21 mouse cellular contexts compared by ENCODE assay signal in the genomic region with DNA sequence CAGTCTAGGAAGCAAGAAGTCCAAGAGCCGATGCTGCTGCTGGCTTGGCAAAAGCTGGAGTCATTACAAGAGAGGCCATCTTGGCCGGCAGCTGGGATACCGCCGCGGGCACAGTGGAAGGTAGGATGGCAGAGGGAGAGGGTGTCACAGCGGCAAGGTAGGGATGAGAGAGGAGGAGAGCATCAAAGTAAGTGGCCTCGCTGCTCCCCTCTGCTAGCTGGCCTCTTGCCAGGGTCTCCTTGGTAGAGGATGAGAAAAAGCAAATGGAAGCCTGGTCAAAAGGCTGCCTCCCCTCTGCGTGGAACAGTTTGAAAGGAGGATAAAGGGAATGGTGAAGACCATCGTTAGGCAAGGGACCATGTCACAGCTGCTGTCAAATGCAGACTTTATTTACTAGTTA. TPM values are rescaled to one million over a fixed set of nuclear protein-coding genes. Genes with fewer than 3 reads are reported as not detected.
DNase-seq lines count a peak whose midpoint lies in the region; ATAC-seq and TF ChIP-seq lines count a peak whose summit lies in the region.
"Had no signal": no experiment of that assay in that cellular context is flagged by ENCODE, and none has a peak within 500 bp of the region (broad histone marks: within the 10 kb centered on the region; RNA-seq: fewer than 3 reads in every experiment).

No protein-coding gene starts in this region.

- H3K36me3 ChIP-seq in forebrain, embryonic 10.5 days (replicated peaks): no peaks in the 10 kb centered on the region
- no peaks in the 10 kb centered on the region for H3K36me3 ChIP-seq in forebrain, embryonic 13.5 days (ENCODE audit: poor library complexity, severe bottlenecking)
- H3K36me3 ChIP-seq in hindbrain, postnatal 0 days (ENCODE audit: insufficient read depth, low read length): no peaks in the 10 kb centered on the region
- no peaks in the 10 kb centered on the region for H3K36me3 ChIP-seq in hindbrain, embryonic 12.5 days
- H3K36me3 ChIP-seq in midbrain, embryonic 12.5 days: no peaks in the 10 kb centered on the region
- no peaks in the 10 kb centered on the region for H3K36me3 ChIP-seq in midbrain, embryonic 10.5 days
- H3K36me3 ChIP-seq: neural tube, embryonic 12.5 days had no signal

- no peak for ATAC-seq in forebrain, embryonic 13.5 days
- ATAC-seq in hindbrain, postnatal 0 days: 0 out of 2 replicates have a peak, but pooled peaks have one; percentile 35
- ATAC-seq in hindbrain, embryonic 12.5 days (ENCODE audit: low FRiP score): no peak
- peak; percentile 34; the same call in 1 of the 2 replicates for ATAC-seq in midbrain, embryonic 12.5 days (ENCODE audit: low FRiP score, low read depth)

- no peak overlapping the region for H3K4me3 ChIP-seq in forebrain, embryonic 10.5 days
- H3K4me3 ChIP-seq in forebrain, embryonic 13.5 days: no peak overlapping the region
- no peak overlapping the region for H3K4me3 ChIP-seq in hindbrain, postnatal 0 days (ENCODE audit: low read length)
- H3K4me3 ChIP-seq in hindbrain, embryonic 12.5 days: no peak overlapping the region
- H3K4me3 ChIP-seq in midbrain, embryonic 12.5 days: no peak overlapping the region
- H3K4me3 ChIP-seq in midbrain, embryonic 10.5 days: no peak overlapping the region
- H3K4me3 ChIP-seq: layer of hippocampus, adult 2 months; neural tube, embryonic 12.5 days had no signal

- H3K27me3 ChIP-seq in forebrain, embryonic 10.5 days (ENCODE audit: poor library complexity, severe bottlenecking): no peaks in the 10 kb centered on the region
- no peaks in the 10 kb centered on the region for H3K27me3 ChIP-seq in forebrain, embryonic 13.5 days
- H3K27me3 ChIP-seq in hindbrain, postnatal 0 days (ENCODE audit: insufficient read depth, low read length): no peaks in the 10 kb centered on the region
- H3K27me3 ChIP-seq in hindbrain, embryonic 12.5 days: no peaks in the 10 kb centered on the region
- no peaks in the 10 kb centered on the region for H3K27me3 ChIP-seq in midbrain, embryonic 12.5 days
- no peaks in the 10 kb centered on the region for H3K27me3 ChIP-seq in midbrain, embryonic 10.5 days (ENCODE audit: low read depth, poor library complexity, severe bottlenecking)
- H3K27me3 ChIP-seq: CH12.LX; neural tube, embryonic 12.5 days had no signal

- H3K9ac ChIP-seq in forebrain, embryonic 13.5 days: no peak overlapping the region
- no peak overlapping the region for H3K9ac ChIP-seq in hindbrain, postnatal 0 days (replicated peaks; ENCODE audit: low read length)
- no peak overlapping the region for H3K9ac ChIP-seq in hindbrain, embryonic 12.5 days
- H3K9ac ChIP-seq in midbrain, embryonic 12.5 days (replicated peaks): no peak overlapping the region
- H3K9ac ChIP-seq: neural tube, embryonic 12.5 days had no signal

- H3K4me2 ChIP-seq in forebrain, embryonic 13.5 days: no peak overlapping the region
- no peak overlapping the region for H3K4me2 ChIP-seq in hindbrain, postnatal 0 days (ENCODE audit: low read depth, low read length)
- H3K4me2 ChIP-seq in hindbrain, embryonic 12.5 days (replicated peaks): no peak overlapping the region
- H3K4me2 ChIP-seq in midbrain, embryonic 12.5 days (replicated peaks): no peak overlapping the region
- H3K4me2 ChIP-seq: liver, embryonic 11.5 days; neural tube, embryonic 12.5 days had no signal

- 0 out of 2 replicates have a peak overlapping the region, but pooled peaks have one; percentile 37 for H3K27ac ChIP-seq in forebrain, embryonic 10.5 days
- H3K27ac ChIP-seq in forebrain, embryonic 13.5 days: no peak overlapping the region
- H3K27ac ChIP-seq in hindbrain, postnatal 0 days: 0 out of 2 replicates have a peak overlapping the region, but pooled peaks have one; percentile 17
- no peak overlapping the region for H3K27ac ChIP-seq in hindbrain, embryonic 12.5 days
- H3K27ac ChIP-seq in midbrain, embryonic 12.5 days (replicated peaks): no peak overlapping the region
- H3K27ac ChIP-seq in midbrain, embryonic 10.5 days (replicated peaks): no peak overlapping the region
- H3K27ac ChIP-seq: layer of hippocampus, adult 2 months; neural tube, embryonic 12.5 days; stomach, postnatal 0 days had no signal

- WGBS in forebrain, embryonic 10.5 days: 82% methylated on average over 9 of the region's 9 CpGs
- WGBS in forebrain, embryonic 13.5 days: 50% methylated on average over 9 of the region's 9 CpGs
- WGBS in hindbrain, postnatal 0 days: 47% methylated on average over 9 of the region's 9 CpGs
- 76% methylated on average over 9 of the region's 9 CpGs for WGBS in hindbrain, embryonic 12.5 days
- 75% methylated on average over 9 of the region's 9 CpGs for WGBS in midbrain, embryonic 12.5 days
- 87% methylated on average over 9 of the region's 9 CpGs for WGBS in midbrain, embryonic 10.5 days

- no peaks in the 10 kb centered on the region for H3K9me3 ChIP-seq in forebrain, embryonic 10.5 days
- no peaks in the 10 kb centered on the region for H3K9me3 ChIP-seq in forebrain, embryonic 13.5 days (replicated peaks)
- H3K9me3 ChIP-seq in hindbrain, postnatal 0 days (ENCODE audit: low read length): no peaks in the 10 kb centered on the region
- no peaks in the 10 kb centered on the region for H3K9me3 ChIP-seq in hindbrain, embryonic 12.5 days (replicated peaks)
- H3K9me3 ChIP-seq in midbrain, embryonic 12.5 days: no peaks in the 10 kb centered on the region
- H3K9me3 ChIP-seq in midbrain, embryonic 10.5 days (replicated peaks): no peaks in the 10 kb centered on the region
- H3K9me3 ChIP-seq: neural tube, embryonic 12.5 days had no signal

- peaks cover 27% of the 10 kb centered on the region for H3K4me1 ChIP-seq in forebrain, embryonic 10.5 days
- peaks cover 15% of the 10 kb centered on the region; the same call in 1 of the 2 replicates for H3K4me1 ChIP-seq in forebrain, embryonic 13.5 days
- H3K4me1 ChIP-seq in hindbrain, postnatal 0 days (ENCODE audit: insufficient read depth, low read length): no peaks in the 10 kb centered on the region; the same call in 1 of the 2 replicates
- peaks cover 8% of the 10 kb centered on the region for H3K4me1 ChIP-seq in hindbrain, embryonic 12.5 days
- peaks cover 10% of the 10 kb centered on the region; the same call in 1 of the 2 replicates for H3K4me1 ChIP-seq in midbrain, embryonic 12.5 days
- peaks cover 20% of the 10 kb centered on the region for H3K4me1 ChIP-seq in midbrain, embryonic 10.5 days
- H3K4me1 ChIP-seq: neural tube, embryonic 12.5 days had no signal

- no peak for TF ChIP-seq CTCF in hindbrain, postnatal 0 days (IDR thresholded peaks at IDR 0.05; ENCODE audit: low read depth)

- no peak for DNase-seq in forebrain, embryonic 10.5 days (ENCODE audit: extremely low spot score, low spot score)
- DNase-seq in hindbrain, postnatal 0 days (ENCODE audit: low spot score): peak; percentile 42
- no peak for DNase-seq in midbrain, embryonic 10.5 days (ENCODE audit: low spot score)
- peak; percentile 23 for DNase-seq in right cerebral cortex, postnatal 4 days
- no peak for DNase-seq in right cerebral cortex, adult 2 months (ENCODE audit: low spot score in 2 of 2)
- DNase-seq: adrenal gland, postnatal 36 days; cerebellum, adult 18-20 months; heart, postnatal 36 days; kidney, adult 8-10 months; kidney, postnatal 14 days; layer of hippocampus, postnatal 36 days; lung, adult 18-20 months; thymus, postnatal 14 days had no signal

RNA-seq across cellular contexts. Expression of gene Nap1l1, which starts 14.0 kb away (rescaled TPM):
- polyA plus RNA-seq in forebrain, embryonic 10.5 days (2016; fragmentation: Nextera tagmentation; extraction: Ambion mirVana): 418 and 443 TPM in 2 replicates
- 313 and 318 TPM in 2 replicates for polyA plus RNA-seq in forebrain, embryonic 13.5 days (2015; fragmentation: Nextera tagmentation; extraction: Ambion mirVana)
- 45.4 and 48.7 TPM in 2 replicates for total RNA-seq in hindbrain, postnatal 0 days (2014; rRNA removed)
- 174 and 197 TPM in 2 replicates for polyA plus RNA-seq in hindbrain, postnatal 0 days (2015; fragmentation: Nextera tagmentation; extraction: Ambion mirVana)
- 265 and 269 TPM in 2 replicates for polyA plus RNA-seq in hindbrain, embryonic 12.5 days (2016; fragmentation: Nextera tagmentation; extraction: Ambion mirVana)
- polyA plus RNA-seq in midbrain, embryonic 12.5 days (2016; fragmentation: Nextera tagmentation; extraction: Ambion mirVana): 312 and 318 TPM in 2 replicates
- 355 and 424 TPM in 2 replicates for polyA plus RNA-seq in midbrain, embryonic 10.5 days (2016; fragmentation: Nextera tagmentation; extraction: Ambion mirVana)

RNA-seq across cellular contexts. Expression of gene Phlda1, which starts 47.0 kb away (rescaled TPM):
- polyA plus RNA-seq in forebrain, embryonic 10.5 days (2016; fragmentation: Nextera tagmentation; extraction: Ambion mirVana): 12.7 and 15.0 TPM in 2 replicates
- 18.1 and 23.2 TPM in 2 replicates for polyA plus RNA-seq in forebrain, embryonic 13.5 days (2015; fragmentation: Nextera tagmentation; extraction: Ambion mirVana)
- total RNA-seq in hindbrain, postnatal 0 days (2014; rRNA removed): 7.0 and 8.4 TPM in 2 replicates
- polyA plus RNA-seq in hindbrain, postnatal 0 days (2015; fragmentation: Nextera tagmentation; extraction: Ambion mirVana): 36.2 and 39.4 TPM in 2 replicates
- polyA plus RNA-seq in hindbrain, embryonic 12.5 days (2016; fragmentation: Nextera tagmentation; extraction: Ambion mirVana): 42.8 and 54.3 TPM in 2 replicates
- polyA plus RNA-seq in midbrain, embryonic 12.5 days (2016; fragmentation: Nextera tagmentation; extraction: Ambion mirVana): 19.6 and 20.3 TPM in 2 replicates
- polyA plus RNA-seq in midbrain, embryonic 10.5 days (2016; fragmentation: Nextera tagmentation; extraction: Ambion mirVana): 15.1 and 17.3 TPM in 2 replicates

Comparison
In these comparisons a context has a peak if more than half of its experiments do, and no peak if none do; other contexts are left out.
1. DNase-seq: peak in hindbrain, postnatal 0 days (single experiment) and right cerebral cortex, postnatal 4 days (single experiment); none in forebrain, embryonic 10.5 days (single experiment), midbrain, embryonic 10.5 days (single experiment) and right cerebral cortex, adult 2 months (0 of 2).
2. H3K27ac ChIP-seq: peak in forebrain, embryonic 10.5 days (single experiment) and hindbrain, postnatal 0 days (single experiment); none in forebrain, embryonic 13.5 days (single experiment), hindbrain, embryonic 12.5 days (single experiment), midbrain, embryonic 12.5 days (single experiment) and midbrain, embryonic 10.5 days (single experiment).
3. ATAC-seq: peak in hindbrain, postnatal 0 days (single experiment) and midbrain, embryonic 12.5 days (single experiment); none in forebrain, embryonic 13.5 days (single experiment) and hindbrain, embryonic 12.5 days (single experiment).